Mouse (Mus musculus) spleen, adult 2 months (tissue): ENCODE measurements at regions not wholly inside any gene's neighbourhood (a gene's known extent, or its start where the extent isn't known, plus 50 kb on each side); places are given as distances from the start of the nearest gene placed in this dataset.

Source experiments
- DNase-seq, 2 experiments: peaks; one replicate each; pipeline versions ENCODE4 v3.0.0 to v3.0.0-alpha.2; 2012 to 2021; ENCODE audit warnings: low spot score in 2 of 2, low read depth in 1 of 2
- H3K27ac ChIP-seq: fragments of 200-500 bp; 2 replicates; pipeline ENCODE4 v1.5.1; 2012; ENCODE audit warnings: low read length, inconsistent platforms; ENCODE audit not compliant: insufficient read depth
- H3K27me3 ChIP-seq: fragments of 200-500 bp; 2 replicates; pipeline ENCODE4 v1.6.1; 2012; ENCODE audit warnings: mild to moderate bottlenecking, moderate library complexity, low read length, inconsistent platforms; ENCODE audit not compliant: control insufficient read depth, insufficient read depth
- H3K36me3 ChIP-seq: fragments of 200-500 bp; 2 replicates; pipeline ENCODE4 v1.6.1; 2012; ENCODE audit warnings: mild to moderate bottlenecking, low read length, inconsistent platforms; ENCODE audit not compliant: control insufficient read depth, insufficient read depth
- H3K4me1 ChIP-seq: fragments of 200-500 bp; 2 replicates; pipeline ENCODE4 v1.6.1; 2011; ENCODE audit warnings: inconsistent platforms; ENCODE audit not compliant: control insufficient read depth, insufficient read depth, insufficient read length
- H3K4me3 ChIP-seq: fragments of 200-500 bp; 2 replicates; pipeline ENCODE4 v1.5.1; 2011; ENCODE audit warnings: mild to moderate bottlenecking, inconsistent platforms; ENCODE audit not compliant: insufficient read depth, insufficient read length; ENCODE audit errors: extremely low read depth
- CTCF ChIP-seq: fragments of 200-500 bp; IDR thresholded peaks from 2 replicates; pipeline ENCODE4 v1.5.1; 2011; ENCODE audit warnings: mild to moderate bottlenecking, inconsistent platforms; ENCODE audit not compliant: insufficient read depth, insufficient read length, insufficient replicate concordance; ENCODE audit errors: extremely low read depth
- POLR2A ChIP-seq: fragments of 200-500 bp; IDR thresholded peaks from 2 replicates; pipeline ENCODE4 v1.6.1; 2011; ENCODE audit warnings: low read depth, low read length, inconsistent platforms
- WGBS: fragments of 180-500 bp; shearing (Covaris S2); methylation state at CpG from one replicate; pipeline ENCODE4 v1.1.7; 2018; 5-methylcytosine and 5-hydroxymethylcytosine counted together

DNA sequence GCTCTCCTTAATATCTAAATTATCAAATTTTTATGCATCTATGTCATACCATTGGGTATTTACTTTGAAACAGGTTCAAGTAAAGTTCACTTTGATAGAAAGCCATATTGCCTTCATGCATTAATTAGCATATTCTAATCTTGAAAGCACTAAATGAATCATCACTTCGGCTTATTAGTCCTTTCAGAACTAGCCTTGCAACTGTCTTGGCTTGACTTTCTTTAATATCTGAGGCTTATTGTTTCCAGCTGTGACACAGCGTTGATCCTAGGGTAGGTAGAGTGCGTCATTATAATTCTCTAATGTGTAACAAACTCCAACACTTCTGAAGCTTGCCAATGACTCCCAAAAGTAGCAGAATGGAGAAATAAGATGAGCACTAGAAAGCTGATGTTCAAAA lies 169.9 kb upstream of the Dab2 start:
- Histone ChIP-seq H3K27me3 (no peaks in the 10 kb centered on the region), H3K27ac (no peak overlapping the region), H3K36me3 (no peaks in the 10 kb centered on the region), H3K4me1 (no peaks in the 10 kb centered on the region), H3K4me3 (no peak overlapping the region)
- no peak for DNase-seq
- WGBS, result 89% methylated on average over 3 of the region's 3 CpGs
- TF ChIP-seq POLR2A (no peak), CTCF (no peak)

GRCm38 (mm10) chr15:6132216-6132615 lies 167.4 kb upstream of the Dab2 start:
- Histone ChIP-seq H3K27me3 (no peaks in the 10 kb centered on the region), H3K4me1 (no peaks in the 10 kb centered on the region), H3K4me3 (no peak overlapping the region), H3K36me3 (no peaks in the 10 kb centered on the region), H3K27ac (no peak overlapping the region)
- DNase-seq, result no peak
- TF ChIP-seq CTCF (no peak), POLR2A (no peak)

DNA sequence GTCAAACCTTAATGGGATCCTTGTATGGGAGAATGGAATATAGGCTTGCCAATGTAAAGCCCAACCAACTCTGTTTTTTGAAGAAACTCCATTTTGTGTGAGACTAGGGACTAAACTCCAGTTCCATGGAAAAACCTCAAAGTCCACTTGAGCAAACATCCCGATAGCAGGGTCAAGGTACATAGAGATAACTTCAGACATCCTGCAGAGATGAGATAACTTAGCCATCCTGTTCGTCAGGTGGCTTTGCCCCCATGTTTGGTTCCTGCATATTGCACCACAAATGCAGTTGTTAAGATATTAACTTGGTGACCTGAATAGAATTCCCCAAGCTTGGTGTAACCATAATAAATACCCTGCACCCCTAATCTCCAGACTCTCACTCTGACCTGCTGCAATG lies 154.5 kb upstream of the Dab2 start:
- Histone ChIP-seq H3K4me3 (no peak overlapping the region), H3K4me1 (no peaks in the 10 kb centered on the region), H3K27ac (no peak overlapping the region), H3K36me3 (no peaks in the 10 kb centered on the region), H3K27me3 (no peaks in the 10 kb centered on the region)
- TF ChIP-seq POLR2A (no peak), CTCF (no peak)
- DNase-seq, result no peak
- 93% methylated on average over 2 of the region's 2 CpGs for WGBS

DNA sequence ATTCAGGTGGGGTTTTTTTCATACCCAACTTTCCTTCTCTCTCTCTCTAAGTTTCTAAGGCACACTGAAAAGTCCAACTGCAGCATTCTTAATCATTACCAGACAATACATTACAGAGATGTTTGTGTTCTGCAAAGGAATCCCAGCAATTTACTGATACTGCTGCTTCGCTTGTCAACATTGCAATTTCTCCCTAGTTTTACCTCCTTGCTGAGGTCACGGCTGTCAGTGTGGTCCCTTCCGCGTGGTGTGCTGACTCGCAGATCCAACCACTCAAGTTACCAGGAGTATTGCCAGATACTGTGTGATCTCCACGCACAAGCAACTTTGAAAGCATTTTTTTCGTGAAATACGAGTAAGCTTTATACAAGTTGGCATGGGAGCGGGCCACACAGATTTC lies 144.9 kb upstream of the Dab2 start:
- Histone ChIP-seq H3K4me3 (no peak overlapping the region), H3K36me3 (no peaks in the 10 kb centered on the region), H3K27ac (no peak overlapping the region), H3K27me3 (no peaks in the 10 kb centered on the region), H3K4me1 (no peaks in the 10 kb centered on the region)
- no peak for TF ChIP-seq CTCF
- no peak for TF ChIP-seq POLR2A
- DNase-seq, result no peak
- WGBS, result 90% methylated on average over 9 of the region's 9 CpGs

DNA sequence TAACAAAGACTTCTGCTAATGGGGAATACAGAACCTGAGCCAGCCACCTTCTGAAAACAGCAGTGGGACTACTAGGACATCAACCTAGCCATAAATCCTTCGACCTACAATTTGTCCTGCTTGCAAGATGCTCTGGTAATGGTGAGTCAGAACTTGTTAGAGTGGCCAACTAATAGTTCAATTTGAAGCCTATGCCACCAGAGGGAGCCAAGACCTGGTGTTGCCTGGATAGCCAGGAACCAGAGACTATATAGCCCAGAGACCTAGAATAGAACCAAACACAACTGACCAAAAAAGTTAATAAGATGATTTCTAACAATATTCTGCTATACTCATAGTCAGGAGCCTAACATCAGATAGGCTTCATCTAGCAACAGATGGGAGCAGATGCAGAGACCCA lies 119.3 kb upstream of the Dab2 start:
- H3K27me3 ChIP-seq, result no peaks in the 10 kb centered on the region
- no peaks in the 10 kb centered on the region for H3K36me3 ChIP-seq
- H3K4me1 ChIP-seq, result no peaks in the 10 kb centered on the region
- no peak for DNase-seq
- H3K27ac ChIP-seq, result no peak overlapping the region
- H3K4me3 ChIP-seq, result no peak overlapping the region
- no peak for TF ChIP-seq CTCF
- 83% methylated on average over 1 of the region's 1 CpGs for WGBS

GRCm38 (mm10) chr15:6183627-6184026 lies 116.0 kb upstream of the Dab2 start:
- Histone ChIP-seq H3K36me3 (no peaks in the 10 kb centered on the region), H3K4me3 (no peak overlapping the region), H3K4me1 (no peaks in the 10 kb centered on the region), H3K27ac (no peak overlapping the region), H3K27me3 (no peaks in the 10 kb centered on the region)
- DNase-seq, result no peak
- 84% methylated on average over 3 of the region's 3 CpGs for WGBS
- no peak for TF ChIP-seq CTCF
- TF ChIP-seq POLR2A, result no peak

- no peak for TF ChIP-seq CTCF
- TF ChIP-seq POLR2A, result no peak
- DNase-seq, result no peak
- H3K27me3 ChIP-seq, result no peaks in the 10 kb centered on the region
- H3K27ac ChIP-seq, result no peak overlapping the region
- H3K4me1 ChIP-seq, result no peaks in the 10 kb centered on the region
- no peaks in the 10 kb centered on the region for H3K36me3 ChIP-seq
- H3K4me3 ChIP-seq, result no peak overlapping the region
These were observed 107.7 kb upstream of the Dab2 start for GRCm38 (mm10) chr15:6191845-6192244.
